Mouse (Mus musculus) liver, postnatal 0 days (tissue): ENCODE measurements at regions not wholly inside any gene's neighbourhood (a gene's known extent, or its start where the extent isn't known, plus 50 kb on each side); places are given as distances from the start of the nearest gene placed in this dataset.

Source experiments
- CTCF ChIP-seq: sonication (generic); IDR thresholded peaks from 2 replicates; pipeline ENCODE4 v1.5.1; 2016; ENCODE audit warnings: antibody characterized with exemption, low read depth
- EP300 ChIP-seq: IDR thresholded peaks from 2 replicates; pipeline ENCODE4 v1.6.1; 2016; ENCODE audit warnings: antibody characterized with exemption, low read depth, mild to moderate bottlenecking

DNA sequence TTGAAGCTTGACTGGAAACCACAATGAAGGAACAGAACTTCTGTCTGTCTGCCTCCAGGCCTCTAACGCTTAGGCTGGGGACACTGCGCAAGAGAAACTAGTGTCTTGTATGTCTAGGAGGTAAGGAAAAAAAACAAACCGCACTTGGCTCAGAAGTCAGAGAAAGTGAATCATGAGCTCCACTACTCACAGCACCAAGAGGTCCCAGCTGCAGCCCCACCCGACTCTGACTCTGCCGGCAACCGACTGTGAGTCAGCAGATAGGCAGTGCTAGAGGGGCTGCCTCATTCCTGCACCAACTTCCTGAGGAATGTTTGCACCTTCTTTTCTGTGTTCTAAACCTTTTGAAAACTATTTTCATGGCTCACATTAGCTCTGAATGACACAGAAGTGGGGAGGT, 109.5 kb downstream of the Gja1 start:
- TF ChIP-seq CTCF (no peak), EP300 (no peak)
